Mouse (Mus musculus) lung, postnatal 0 days (tissue): ENCODE measurements around the gene Usp49. TPM values are rescaled to one million over a fixed set of nuclear protein-coding genes. Genes with fewer than 3 reads are reported as not detected.

Source experiments
- ATAC-seq: fragments of 200-750 bp; cut with Nextera tagmentation; 2 replicates; pipeline ENCODE4 v1.8.0; 2017; ENCODE audit warnings: moderate library complexity
- DNase-seq: peaks from one replicate; pipeline ENCODE4 v3.0.0-alpha.2; 2016; ENCODE audit warnings: low spot score
- H3K27ac ChIP-seq: fragments of 300-500 bp; sonication (generic); 2 replicates; pipeline ENCODE4 v1.5.1; 2014; ENCODE audit warnings: antibody characterized with exemption, mild to moderate bottlenecking, low read length, mixed read lengths
- H3K27me3 ChIP-seq: fragments of 300-500 bp; sonication (generic); replicated peaks from 2 replicates; pipeline ENCODE4 v1.6.1; 2014; ENCODE audit warnings: low read length, mixed read lengths; ENCODE audit not compliant: insufficient read depth
- H3K36me3 ChIP-seq: fragments of 300-500 bp; sonication (generic); 2 replicates; pipeline ENCODE4 v1.6.1; 2014; ENCODE audit warnings: low read length, mixed read lengths; ENCODE audit not compliant: insufficient read depth
- H3K4me1 ChIP-seq: fragments of 300-500 bp; sonication (generic); 2 replicates; pipeline ENCODE4 v1.6.1; 2014; ENCODE audit warnings: antibody characterized with exemption, low read depth, low read length, mixed read lengths; ENCODE audit not compliant: insufficient read depth
- H3K4me2 ChIP-seq: fragments of 300-500 bp; sonication (generic); replicated peaks from 2 replicates; pipeline ENCODE4 v1.6.1; 2014; ENCODE audit warnings: low read depth, mild to moderate bottlenecking, low read length, moderate library complexity, mixed read lengths
- H3K4me3 ChIP-seq: fragments of 300-500 bp; sonication (generic); 2 replicates; pipeline ENCODE4 v1.5.1; 2014; ENCODE audit warnings: low read depth, low read length
- H3K9ac ChIP-seq: fragments of 300-500 bp; sonication (generic); replicated peaks from 2 replicates; pipeline ENCODE4 v1.6.1; 2014; ENCODE audit warnings: low read depth, mild to moderate bottlenecking
- H3K9me3 ChIP-seq: fragments of 300-500 bp; sonication (generic); 2 replicates; pipeline ENCODE4 v1.6.1; 2016; ENCODE audit warnings: low read length, mixed read lengths
- CTCF ChIP-seq: IDR thresholded peaks from 2 replicates; pipeline ENCODE4 v1.5.1; 2016; ENCODE audit warnings: antibody characterized with exemption, mild to moderate bottlenecking
- EP300 ChIP-seq: IDR thresholded peaks from 2 replicates; pipeline ENCODE4 v1.6.1; 2016; ENCODE audit warnings: antibody characterized with exemption, mild to moderate bottlenecking, control low read depth
- WGBS: fragments of 180-500 bp; shearing (Covaris S2); extraction: QIAGEN DNeasy Blood & Tissue Kit; methylation state at CpG from one replicate; pipeline ENCODE4 v1.1.7; 2014; 5-methylcytosine and 5-hydroxymethylcytosine counted together
- polyA plus RNA-seq: library from polyadenylated mRNA; unstranded; fragments of >200 nt; fragmentation: Nextera tagmentation; extraction: Ambion mirVana; gene quantifications from 2 replicates; pipeline ENCODE4 v1.2.1, GENCODE M21; 2015

Gene Usp49
- polyA plus RNA-seq, 1 experiment from 2014 or later, result 3.3 TPM

DNA sequence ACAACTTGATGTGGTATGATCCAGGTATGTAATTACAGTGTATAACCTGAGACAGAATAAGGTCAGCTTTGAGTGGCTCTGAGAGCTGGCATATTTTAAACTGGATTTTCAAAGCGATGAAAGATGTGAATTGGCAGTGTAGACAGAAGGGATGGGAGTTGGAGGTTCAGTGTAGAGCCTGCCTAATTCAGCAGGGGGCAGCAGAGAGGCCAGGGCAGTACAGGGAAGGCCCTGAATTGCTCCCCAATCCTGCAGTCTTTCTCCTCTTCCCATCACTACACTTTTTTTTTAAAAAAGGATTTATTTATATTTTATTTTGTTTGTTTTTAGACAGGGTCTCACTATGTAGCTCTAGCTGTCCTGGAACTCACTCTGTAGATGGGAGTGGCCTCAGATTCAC, 16.5 kb upstream of the Usp49 start:
- ATAC-seq, result no peak
- no peaks in the 10 kb centered on the region for H3K27me3 ChIP-seq
- peak; percentile 51 for DNase-seq
- TF ChIP-seq EP300 (no peak), CTCF (peak; percentile 73)
- H3K9ac ChIP-seq, result no peak overlapping the region
- 71% methylated on average over 1 of the region's 1 CpGs for WGBS
- peaks cover 16% of the 10 kb centered on the region; the same call in 1 of the 2 replicates for H3K4me1 ChIP-seq
- no peak overlapping the region for H3K4me2 ChIP-seq
- H3K36me3 ChIP-seq, result 0 out of 2 replicates have a peak, but pooled peaks cover 2% of the 10 kb centered on the region
- no peak overlapping the region for H3K4me3 ChIP-seq
- H3K27ac ChIP-seq, result no peak overlapping the region
- H3K9me3 ChIP-seq, result no peaks in the 10 kb centered on the region

DNA sequence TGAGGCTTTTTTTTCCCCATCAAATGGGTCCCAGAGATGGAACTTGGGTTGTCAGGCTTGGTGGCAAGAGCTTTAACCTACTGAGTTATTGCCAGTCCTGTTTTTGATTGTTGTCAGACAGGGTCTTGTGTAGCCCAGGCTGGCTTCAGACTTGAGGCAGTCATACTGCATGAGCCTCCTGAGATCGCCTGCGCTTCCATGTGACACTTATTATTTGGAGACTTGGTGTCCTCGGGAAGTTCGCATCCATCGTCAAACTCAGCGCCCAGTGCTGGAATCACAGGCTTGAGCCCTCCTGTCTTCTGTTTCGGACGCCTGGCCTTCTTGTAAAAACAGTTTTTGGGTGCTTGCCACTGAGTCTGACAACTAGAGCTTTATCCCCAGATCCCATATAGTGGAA, 14.4 kb upstream of the Usp49 start:
- no peaks in the 10 kb centered on the region for H3K9me3 ChIP-seq
- H3K27me3 ChIP-seq, result no peaks in the 10 kb centered on the region
- H3K4me1 ChIP-seq, result peaks cover 9% of the 10 kb centered on the region; the same call in 1 of the 2 replicates
- DNase-seq (no peak), ATAC-seq (no peak)
- no peak overlapping the region for H3K4me3 ChIP-seq
- 0 out of 2 replicates have a peak, but pooled peaks cover 2% of the 10 kb centered on the region for H3K36me3 ChIP-seq
- H3K9ac ChIP-seq, result no peak overlapping the region
- H3K4me2 ChIP-seq, result no peak overlapping the region
- WGBS, result 90% methylated on average over 8 of the region's 8 CpGs
- TF ChIP-seq EP300 (no peak), CTCF (no peak)
- H3K27ac ChIP-seq, result no peak overlapping the region

GRCm38 (mm10) chr17:47616652-47617051, 13.8 kb upstream of the Usp49 start:
- Histone ChIP-seq H3K9ac (no peak overlapping the region), H3K27ac (no peak overlapping the region), H3K4me2 (no peak overlapping the region), H3K4me3 (no peak overlapping the region), H3K4me1 (peaks cover 9% of the 10 kb centered on the region; the same call in 1 of the 2 replicates), H3K9me3 (no peaks in the 10 kb centered on the region), H3K27me3 (no peaks in the 10 kb centered on the region), H3K36me3 (0 out of 2 replicates have a peak, but pooled peaks cover 2% of the 10 kb centered on the region)
- ATAC-seq, result no peak
- 90% methylated on average over 4 of the region's 4 CpGs for WGBS
- DNase-seq, result no peak
- no peak for TF ChIP-seq EP300
- TF ChIP-seq CTCF, result no peak

DNA sequence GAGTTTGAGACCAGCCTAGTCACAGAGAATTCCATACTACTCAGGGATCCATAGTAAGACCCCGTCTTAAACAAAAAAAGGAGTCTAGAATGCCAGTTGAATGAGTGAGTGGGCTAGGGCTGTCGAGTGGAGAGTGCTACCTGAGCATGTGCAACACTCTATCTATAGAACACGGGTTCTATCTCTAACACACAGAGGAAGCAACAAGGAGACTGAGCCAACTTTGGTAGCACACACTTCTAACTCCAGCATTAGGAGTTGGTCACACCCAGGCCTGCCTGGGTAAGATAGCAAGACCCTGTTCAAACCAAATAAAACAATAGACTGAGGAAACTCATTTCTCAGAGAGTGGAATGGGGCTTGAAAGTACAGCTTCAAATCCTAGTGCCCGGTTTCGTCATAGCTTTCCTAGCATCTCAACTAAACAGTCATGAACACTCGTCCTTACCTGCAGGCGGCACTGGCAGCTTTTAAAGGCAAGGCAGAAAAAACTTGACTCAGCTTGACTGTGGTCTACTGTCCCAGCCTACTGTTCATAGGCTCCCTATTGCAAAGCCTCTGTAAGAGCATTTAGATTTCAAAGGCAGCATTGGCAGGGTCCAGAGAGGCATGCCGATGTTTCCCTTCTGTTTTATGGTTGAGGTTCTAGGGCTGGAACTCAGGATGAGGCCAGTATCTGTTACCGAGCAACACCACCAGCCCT, 12.7 kb upstream of the Usp49 start:
- peaks cover 6% of the 10 kb centered on the region; the same call in 1 of the 2 replicates for H3K36me3 ChIP-seq
- no peaks in the 10 kb centered on the region for H3K9me3 ChIP-seq
- DNase-seq (no peak), ATAC-seq (no peak)
- no peak overlapping the region for H3K4me2 ChIP-seq
- no peaks in the 10 kb centered on the region for H3K27me3 ChIP-seq
- no peaks in the 10 kb centered on the region for H3K4me1 ChIP-seq
- no peak overlapping the region for H3K9ac ChIP-seq
- 86% methylated on average over 9 of the region's 9 CpGs for WGBS
- no peak overlapping the region for H3K27ac ChIP-seq
- no peak for TF ChIP-seq EP300
- no peak for TF ChIP-seq CTCF
- no peak overlapping the region for H3K4me3 ChIP-seq

GRCm38 (mm10) chr17:47618556-47619311, 11.8 kb upstream of the Usp49 start:
- H3K27ac ChIP-seq, result no peak overlapping the region
- H3K9me3 ChIP-seq, result no peaks in the 10 kb centered on the region
- no peak overlapping the region for H3K4me3 ChIP-seq
- H3K4me2 ChIP-seq, result no peak overlapping the region
- H3K4me1 ChIP-seq, result no peaks in the 10 kb centered on the region
- no peaks in the 10 kb centered on the region for H3K27me3 ChIP-seq
- WGBS, result 77% methylated on average over 13 of the region's 13 CpGs
- H3K9ac ChIP-seq, result no peak overlapping the region
- peaks cover 14% of the 10 kb centered on the region for H3K36me3 ChIP-seq
- ATAC-seq (no peak), DNase-seq (no peak)
- TF ChIP-seq EP300 (no peak), CTCF (no peak)

DNA sequence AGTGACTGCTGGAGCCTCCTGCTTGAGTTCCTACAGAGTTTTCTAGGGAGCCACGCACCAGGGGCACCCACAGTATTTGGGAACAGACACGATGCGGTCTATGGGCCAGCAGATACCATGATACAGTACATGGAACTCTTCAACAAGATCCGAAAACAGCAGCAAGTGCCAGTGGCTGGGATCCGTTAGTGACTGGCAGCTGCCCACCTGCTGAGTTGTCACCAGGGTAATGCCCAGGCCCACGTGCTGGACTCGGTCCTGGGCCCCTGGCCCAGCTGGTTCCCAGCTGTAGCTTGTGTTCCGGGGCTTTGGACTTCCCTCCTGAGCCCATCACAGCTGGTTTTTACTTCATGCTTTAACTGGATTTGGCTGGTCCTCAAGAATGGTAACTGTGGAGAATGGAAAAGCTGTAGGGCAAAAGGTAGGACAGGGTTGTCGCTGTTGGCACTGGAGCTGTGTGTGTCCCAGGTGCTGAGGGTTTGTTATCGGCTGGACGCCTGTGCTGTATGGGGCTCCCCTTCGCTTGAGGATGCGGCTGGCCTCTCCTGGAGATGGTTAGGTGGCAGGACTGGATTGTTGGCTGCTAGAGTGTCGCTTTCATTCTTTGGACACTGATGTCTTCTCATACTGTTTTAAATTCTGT, 7.5 kb upstream of the Usp49 start:
- Histone ChIP-seq H3K27me3 (no peaks in the 10 kb centered on the region), H3K27ac (no peak overlapping the region), H3K36me3 (peaks cover 16% of the 10 kb centered on the region), H3K4me2 (no peak overlapping the region), H3K9ac (no peak overlapping the region), H3K9me3 (no peaks in the 10 kb centered on the region), H3K4me3 (no peak overlapping the region), H3K4me1 (no peaks in the 10 kb centered on the region; the same call in 1 of the 2 replicates)
- no peak for TF ChIP-seq EP300
- TF ChIP-seq CTCF, result no peak
- DNase-seq (no peak), ATAC-seq (no peak)
- WGBS, result 95% methylated on average over 14 of the region's 14 CpGs
